Mouse (Mus musculus): ENCODE results near the gene Fam178b.

Fam178b gene

DNA sequence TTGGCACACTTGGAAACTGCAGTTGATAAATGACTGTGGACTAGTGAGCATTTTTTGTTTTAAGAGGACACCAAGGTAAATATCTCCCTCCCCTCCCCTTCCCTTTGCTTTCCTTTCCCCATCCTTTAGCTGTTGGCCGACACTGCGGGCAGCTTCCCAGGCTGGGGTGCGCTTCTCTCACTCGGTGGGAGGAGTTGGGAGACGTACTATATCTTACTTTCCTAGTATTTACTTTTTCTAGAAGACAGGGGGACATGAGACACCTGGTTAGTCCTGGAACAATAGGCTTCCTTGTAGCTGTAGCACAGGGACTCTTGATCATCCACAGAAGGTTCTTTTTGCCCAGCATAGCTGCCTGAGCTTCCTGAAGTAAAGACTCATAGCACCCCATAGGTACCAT is 158.9 kb downstream of the Fam178b start:
- no peak for DNase-seq (ENCODE audit: low read depth, low spot score)

DNA sequence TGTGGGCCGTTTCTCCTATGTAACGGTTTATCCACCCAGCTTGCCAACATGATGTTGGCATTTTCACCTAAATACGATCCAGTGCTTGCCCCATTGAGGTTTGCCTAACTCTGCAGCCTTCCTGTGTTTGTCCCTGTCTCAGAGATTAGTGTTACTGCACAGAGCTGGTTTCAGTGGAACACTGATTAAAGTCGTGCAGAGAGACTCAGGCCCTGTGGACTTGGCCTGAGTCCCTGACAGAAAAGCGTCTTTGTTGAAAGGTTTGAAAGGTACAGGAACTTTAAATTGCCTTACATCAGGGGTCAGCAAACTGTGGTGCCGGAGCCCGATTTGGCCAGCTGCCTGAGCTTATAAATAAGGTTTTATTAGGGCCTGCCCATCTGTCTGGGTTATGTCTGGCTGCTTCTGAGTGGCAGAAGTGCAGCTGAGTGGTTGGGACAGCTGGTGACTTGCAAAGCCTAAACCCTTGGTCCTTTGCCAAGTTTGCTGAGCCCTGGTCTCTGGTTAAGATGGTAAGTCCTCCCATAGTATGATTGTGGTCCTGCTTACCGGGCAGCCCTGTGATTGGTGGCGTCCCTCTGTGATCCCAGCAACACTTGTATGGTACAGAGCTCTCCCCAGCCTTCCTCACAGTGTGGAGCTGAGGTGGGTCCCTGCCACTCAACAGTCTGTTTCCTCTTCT is 159.5 kb downstream of the Fam178b start:
- no peak for DNase-seq (ENCODE audit: low read depth, low spot score)

- DNase-seq (ENCODE audit: low read depth, low spot score), result no peak
These were observed 160.8 kb downstream of the Fam178b start for GRCm38 (mm10) chr1:36522210-36522609.

- DNase-seq (ENCODE audit: low read depth, low spot score), result no peak
These were observed 163.4 kb downstream of the Fam178b start for GRCm38 (mm10) chr1:36519626-36520025.

GRCm38 (mm10) chr1:36518259-36518658 is 164.7 kb downstream of the Fam178b start:
- no peak for DNase-seq (ENCODE audit: low read depth, low spot score)

- no peak for DNase-seq (ENCODE audit: low read depth, low spot score)
These were observed 169.3 kb downstream of the Fam178b start for GRCm38 (mm10) chr1:36513718-36514117.

DNA sequence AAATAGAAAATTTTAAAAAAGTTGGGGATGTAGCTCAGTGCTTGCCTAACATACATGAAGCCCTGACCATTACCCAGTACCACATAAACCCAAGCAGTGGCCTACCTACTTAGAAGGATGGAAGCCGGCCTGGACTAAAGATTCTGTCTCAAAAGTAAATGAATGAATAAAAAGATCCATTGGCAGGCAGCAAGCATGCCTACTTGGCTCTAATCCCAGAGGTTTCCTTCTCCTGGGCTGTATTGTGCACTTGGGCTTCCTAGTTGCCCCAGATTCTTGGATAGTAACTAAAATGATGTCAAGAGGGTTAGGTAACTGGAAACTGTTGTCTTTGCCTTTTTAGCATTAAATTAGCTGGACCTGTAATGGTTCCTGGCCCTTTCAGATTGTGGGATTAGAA is 169.7 kb downstream of the Fam178b start:
- DNase-seq (ENCODE audit: low read depth, low spot score), result no peak

DNA sequence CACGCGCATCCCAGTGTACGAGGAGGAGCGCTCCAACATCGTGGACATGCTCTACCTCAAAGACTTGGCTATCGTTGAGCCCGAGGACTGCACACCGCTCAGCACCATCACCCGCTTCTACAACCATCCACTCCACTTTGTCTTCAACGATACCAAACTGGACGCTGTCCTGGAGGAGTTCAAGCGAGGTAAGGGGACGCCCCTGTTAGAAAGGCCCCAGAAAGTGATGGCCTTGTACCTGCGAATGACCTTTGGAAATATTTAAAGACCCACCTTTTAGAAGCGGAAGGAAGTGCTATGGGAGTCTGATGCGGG is 170.1 kb downstream of the Fam178b start:
- no peak for DNase-seq (ENCODE audit: low read depth, low spot score)
